Mouse (Mus musculus) cerebellum, postnatal 4 days (tissue): ENCODE measurements around the gene Olfr791.

Experiments used
- DNase-seq, 2 experiments: peaks; one replicate each; pipeline ENCODE4 v3.0.0; 2022; ENCODE audit warnings: low spot score in 2 of 2, mixed read lengths in 1 of 2

Gene Olfr791

DNA sequence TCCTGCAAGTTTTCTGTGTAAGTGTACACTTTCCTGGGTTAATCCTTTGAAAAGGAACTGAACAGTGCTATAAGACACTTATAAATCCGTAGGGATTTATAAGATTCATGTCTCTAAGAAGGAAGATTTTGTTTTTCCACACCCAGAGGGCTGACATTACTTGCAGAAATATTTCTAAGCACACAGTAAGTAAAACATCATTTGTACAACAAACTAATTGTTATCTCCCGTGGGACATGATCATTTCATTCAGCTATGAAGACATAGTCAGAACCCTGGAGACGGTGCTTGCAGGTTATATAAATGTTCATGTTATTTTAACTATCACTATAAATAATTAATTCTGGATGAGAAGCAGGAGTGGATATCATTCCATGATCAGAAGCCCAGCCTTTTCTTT lies at the start of gene Olfr791:
Gene Olfr791 (plus strand): TSS at position 301 of the 400 bp plus-strand sequence.
- DNase-seq = no peak

DNA sequence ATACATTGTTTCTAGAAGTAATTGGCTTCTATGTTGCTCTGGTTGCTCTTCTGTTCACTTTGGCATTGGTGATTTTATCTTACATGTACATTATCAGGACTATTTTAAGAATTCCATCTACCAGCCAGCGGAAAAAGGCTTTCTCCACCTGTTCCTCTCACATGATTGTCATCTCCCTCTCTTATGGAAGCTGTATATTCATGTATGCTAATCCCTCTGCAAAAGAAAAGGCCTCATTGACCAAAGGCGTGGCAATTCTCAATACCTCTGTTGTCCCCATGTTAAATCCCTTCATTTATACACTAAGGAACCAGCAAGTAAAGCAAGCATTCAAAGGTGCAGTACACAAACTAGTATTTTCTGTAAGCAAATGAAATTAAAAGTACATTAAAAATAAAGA lies 48.3 kb upstream of the Olfr791 start:
- DNase-seq = no peak

DNA sequence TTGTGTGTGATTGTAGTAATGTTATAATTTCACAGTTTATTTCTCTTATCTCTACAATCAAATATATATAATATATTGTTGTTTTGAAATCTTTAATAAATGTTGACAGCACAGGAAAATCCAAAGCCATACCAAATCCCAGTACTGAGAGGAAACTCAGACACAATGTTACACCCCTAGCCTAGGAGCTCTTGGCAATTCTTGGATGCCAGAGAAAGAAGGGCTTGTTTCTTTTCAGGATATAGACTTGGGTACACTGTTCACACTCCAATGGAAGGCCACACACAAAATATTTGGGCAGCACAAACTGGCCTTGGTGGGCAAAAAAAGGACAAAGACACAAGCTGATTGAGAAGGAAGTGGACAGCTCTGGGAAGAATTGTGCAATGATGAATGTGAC lies 47.9 kb upstream of the Olfr791 start:
- no peak for DNase-seq

DNA sequence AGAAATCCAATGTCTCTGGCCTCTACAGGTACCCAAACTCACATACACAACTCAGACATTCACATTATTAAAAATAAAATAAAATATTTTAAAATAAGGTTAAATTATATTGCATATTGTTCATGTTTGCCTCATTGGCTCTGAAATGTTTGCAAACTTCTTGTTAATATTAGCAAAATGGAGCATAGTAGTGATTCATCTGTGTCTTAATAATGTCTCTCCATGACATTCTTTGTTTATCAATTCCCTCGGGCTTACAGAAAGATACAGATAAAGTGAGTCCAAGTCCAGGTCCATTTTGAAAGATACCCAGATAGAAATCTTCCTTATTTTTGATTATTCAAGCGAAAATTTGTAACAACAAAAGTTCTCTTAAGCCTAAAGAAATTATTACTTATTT lies 37.1 kb upstream of the Olfr791 start, which contains the start of gene Olfr789:
Gene Olfr789 (plus strand): TSS at position 301 of the 400 bp plus-strand sequence.
- DNase-seq = no peak

DNA sequence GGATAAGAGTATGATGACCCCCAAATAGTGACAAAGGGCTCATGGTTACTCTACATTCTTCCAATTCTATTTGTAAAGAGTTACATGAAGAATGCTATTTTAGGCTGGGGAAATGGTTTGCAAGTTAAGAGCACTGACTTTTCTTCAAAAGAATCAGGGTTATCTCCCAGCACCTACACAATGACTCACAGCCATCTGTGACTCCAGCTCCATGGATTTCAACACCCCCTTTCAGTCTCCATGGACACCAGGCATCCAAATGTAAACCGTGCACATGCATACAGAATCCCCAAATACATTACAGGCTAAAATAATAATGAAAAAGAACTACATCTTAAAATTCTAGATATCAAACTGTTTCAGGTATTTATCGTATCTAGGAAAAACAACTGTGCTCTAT lies 31.5 kb upstream of the Olfr791 start:
- no peak for DNase-seq

DNA sequence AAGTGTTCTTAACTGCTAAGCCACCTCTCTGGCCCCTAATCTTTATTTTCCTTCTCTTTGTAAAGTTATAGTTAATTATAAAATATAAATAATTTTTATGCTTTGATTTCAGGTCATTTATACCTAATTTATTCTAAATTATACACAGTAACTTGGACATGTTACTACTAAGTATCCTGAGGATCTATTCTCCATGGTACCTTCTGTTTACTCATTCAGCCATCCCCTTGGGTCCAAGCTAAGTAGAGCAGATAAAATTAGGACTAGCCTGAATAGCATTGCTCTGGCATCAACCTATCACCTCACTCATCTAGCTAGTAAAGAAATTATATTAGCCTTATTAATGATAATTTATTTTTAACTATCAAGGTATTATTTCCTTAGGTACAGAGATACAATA lies 23.4 kb upstream of the Olfr791 start, which contains the start of gene Olfr790:
Gene Olfr790 (plus strand): TSS at position 301 of the 400 bp plus-strand sequence.
- no peak for DNase-seq

DNA sequence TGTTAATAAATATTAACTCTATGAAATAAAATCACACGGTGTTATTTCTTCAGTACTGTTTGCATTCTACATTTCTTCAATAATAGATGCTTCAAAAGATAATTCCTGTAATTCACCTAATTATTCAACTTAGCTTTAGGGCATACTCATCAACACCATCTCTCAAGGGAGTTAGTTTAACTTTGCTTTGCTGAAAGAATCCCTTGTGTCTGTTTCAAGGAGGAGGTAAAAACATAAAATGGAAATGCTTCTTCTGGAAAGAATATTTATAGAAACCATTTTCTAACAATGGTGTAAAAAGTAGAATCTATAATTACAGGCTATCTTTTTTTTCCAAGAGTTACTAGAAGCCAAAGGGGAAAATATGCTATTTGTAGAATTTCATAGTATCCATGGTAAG lies 17.3 kb downstream of the Olfr791 start, which contains the start of gene Olfr792:
Gene Olfr792 (plus strand): TSS at position 301 of the 400 bp plus-strand sequence.
- DNase-seq = no peak

DNA sequence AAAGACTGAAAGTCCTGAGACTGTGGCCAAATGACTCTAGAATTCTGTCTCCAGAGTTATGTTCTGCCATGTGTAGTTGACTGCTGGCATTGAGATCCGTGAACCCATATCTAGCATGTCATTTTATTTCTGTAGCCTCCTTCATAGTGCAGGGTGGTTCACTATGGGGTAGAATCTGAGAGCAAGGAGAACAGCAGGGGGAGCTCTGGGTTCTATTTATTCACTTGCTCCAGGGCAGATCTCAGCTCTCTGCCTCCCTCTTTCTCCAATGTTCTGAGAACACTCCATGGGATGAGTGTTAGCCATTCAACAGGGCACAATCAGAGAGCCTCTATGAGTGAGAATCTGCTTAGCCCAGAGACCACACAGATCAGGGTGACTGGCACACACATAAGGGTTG lies 27.8 kb downstream of the Olfr791 start:
- peak in 1 of 2 experiments; percentile 2 for DNase-seq

DNA sequence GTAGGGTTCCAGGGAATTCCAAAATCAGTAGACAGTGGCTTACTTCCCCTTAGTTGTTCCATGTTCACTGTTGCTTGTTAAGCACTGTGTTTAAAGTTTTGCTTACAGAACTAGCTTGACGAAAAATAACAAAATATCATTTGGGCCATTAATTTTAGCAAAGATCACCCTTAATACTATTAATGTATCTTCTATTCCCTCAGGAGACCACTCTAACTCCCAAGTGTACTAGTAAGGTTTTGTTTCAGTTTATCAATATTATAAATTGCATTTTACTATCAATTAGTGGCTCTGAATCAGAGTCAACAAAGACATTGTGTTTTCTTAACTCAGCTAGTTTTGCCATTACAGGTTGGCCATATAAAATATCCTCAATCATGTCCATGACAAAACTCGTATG lies 45.8 kb downstream of the Olfr791 start, which contains the start of gene Olfr794:
Gene Olfr794 (plus strand): TSS at position 301 of the 400 bp plus-strand sequence.
- no peak for DNase-seq

DNA sequence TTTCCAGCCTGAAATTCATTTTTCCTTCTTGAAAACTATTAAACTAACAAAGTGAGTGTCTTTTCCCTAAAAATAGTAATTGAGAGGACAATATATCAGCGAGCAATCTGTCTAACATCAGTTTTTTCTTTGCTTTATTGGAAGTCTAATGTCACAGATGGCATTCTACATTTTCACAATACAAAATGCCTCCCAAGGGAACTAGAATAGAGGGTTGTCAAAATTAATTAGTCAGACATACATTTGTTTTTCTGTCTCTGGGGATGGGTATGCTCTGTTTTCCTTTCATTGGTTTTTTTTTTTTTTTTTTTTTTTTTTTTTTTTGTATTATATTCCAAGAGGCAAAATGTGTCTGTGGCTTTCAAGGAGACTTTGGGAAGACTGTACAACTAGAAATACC lies 55.5 kb downstream of the Olfr791 start:
- no peak for DNase-seq
